Mouse (Mus musculus) spleen, adult 2 months (tissue): ENCODE measurements around the gene Mlxipl.
"Not testable (repeated sequence)": the region's sequence is repeated elsewhere in the genome, so short reads cannot be mapped to it uniquely, and the experiment has no call there.

Experiments used
- CTCF ChIP-seq: fragments of 200-500 bp; IDR thresholded peaks from 2 replicates; pipeline ENCODE4 v1.5.1; 2011; ENCODE audit warnings: mild to moderate bottlenecking, inconsistent platforms; ENCODE audit not compliant: insufficient read depth, insufficient read length, insufficient replicate concordance; ENCODE audit errors: extremely low read depth
- POLR2A ChIP-seq: fragments of 200-500 bp; IDR thresholded peaks from 2 replicates; pipeline ENCODE4 v1.6.1; 2011; ENCODE audit warnings: low read depth, low read length, inconsistent platforms

DNA sequence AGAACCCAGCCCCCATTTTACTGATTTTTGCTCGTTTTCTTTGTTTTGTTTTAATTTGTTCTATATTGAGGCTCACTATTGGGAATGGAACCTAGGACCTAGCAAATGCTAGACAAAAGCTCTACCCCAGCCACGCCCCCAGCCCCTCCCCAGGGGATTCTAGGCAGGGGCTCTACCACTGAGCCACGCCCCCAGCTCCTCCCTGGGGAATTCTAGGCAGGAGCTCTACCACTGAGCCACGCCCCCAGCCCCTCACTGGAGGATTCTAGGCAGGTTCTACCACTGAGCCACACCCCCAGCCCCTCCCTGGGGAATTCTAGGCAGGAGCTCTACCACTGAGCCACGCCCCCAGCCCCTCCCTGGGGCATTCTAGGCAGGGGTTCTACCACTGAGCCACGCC, 40.4 kb upstream of the Mlxipl start:
- TF ChIP-seq CTCF, POLR2A: not testable (repeated sequence)
